Mouse (Mus musculus) olfactory bulb, adult 2 months (tissue): ENCODE data around the gene Apbb2.

ENCODE experiments used
- CTCF ChIP-seq: fragments of 200-500 bp; IDR thresholded peaks from 2 replicates; pipeline ENCODE4 v1.5.1; 2012; ENCODE audit warnings: low read depth, mild to moderate bottlenecking, low read length, moderate library complexity; ENCODE audit not compliant: insufficient read depth
- POLR2A ChIP-seq: fragments of 200-500 bp; IDR thresholded peaks from 2 replicates; pipeline ENCODE4 v1.6.1; 2012; ENCODE audit warnings: mild to moderate bottlenecking, low read depth, low read length, moderate library complexity; ENCODE audit not compliant: insufficient read depth

DNA sequence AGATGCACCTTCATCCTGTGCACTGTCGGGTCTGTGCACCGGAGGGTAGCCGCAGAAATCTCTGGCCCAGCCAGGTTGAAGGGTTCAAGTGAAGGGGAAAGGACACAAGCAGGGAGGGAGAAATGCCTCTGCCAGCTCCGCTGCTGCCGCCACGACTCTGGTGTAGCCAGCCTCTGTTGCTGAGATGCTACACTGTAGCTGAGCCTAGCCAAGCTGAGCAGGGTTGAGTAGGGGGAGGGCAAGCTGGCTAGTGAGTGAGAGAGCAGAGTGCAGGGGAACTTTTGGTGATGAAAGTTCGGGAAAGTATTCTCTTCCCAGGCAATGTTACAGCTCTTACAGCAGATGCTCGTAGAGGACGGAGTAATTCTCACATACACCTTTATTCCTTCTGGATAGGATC is 66.3 kb downstream of the Apbb2 start:
- TF ChIP-seq POLR2A (no peak), CTCF (no peak)
